Mouse (Mus musculus) cortical plate, adult 2 months (tissue): Measurements from ENCODE around the gene Dnajb12.

Experiments
- CTCF ChIP-seq: fragments of 200-500 bp; IDR thresholded peaks from 2 replicates; pipeline ENCODE4 v1.5.1; 2011; ENCODE audit warnings: mild to moderate bottlenecking, control low read depth, low read length; ENCODE audit not compliant: insufficient read depth; ENCODE audit errors: extremely low read depth
- POLR2A ChIP-seq: fragments of 200-500 bp; IDR thresholded peaks from 2 replicates; pipeline ENCODE4 v1.6.1; 2011; ENCODE audit warnings: mild to moderate bottlenecking, low read length, control low read depth; ENCODE audit not compliant: insufficient read depth; ENCODE audit errors: extremely low read depth

GRCm38 (mm10) chr10:59873613-59874012 lies 5.7 kb upstream of the Dnajb12 start:
- TF ChIP-seq CTCF (no peak), POLR2A (no peak)
